Mouse (Mus musculus) cerebellum, adult 8-10 months (tissue): ENCODE measurements around the gene Scarf1.
"Not testable (repeated sequence)": the region's sequence is repeated elsewhere in the genome, so short reads cannot be mapped to it uniquely, and the experiment has no call there.

ENCODE experiments used
- DNase-seq: peaks from one replicate; pipeline ENCODE4 v3.0.0; 2022

Gene Scarf1

GRCm38 (mm10) chr11:75538184-75538969, 25.0 kb downstream of the Scarf1 start:
- no peak for DNase-seq

DNA sequence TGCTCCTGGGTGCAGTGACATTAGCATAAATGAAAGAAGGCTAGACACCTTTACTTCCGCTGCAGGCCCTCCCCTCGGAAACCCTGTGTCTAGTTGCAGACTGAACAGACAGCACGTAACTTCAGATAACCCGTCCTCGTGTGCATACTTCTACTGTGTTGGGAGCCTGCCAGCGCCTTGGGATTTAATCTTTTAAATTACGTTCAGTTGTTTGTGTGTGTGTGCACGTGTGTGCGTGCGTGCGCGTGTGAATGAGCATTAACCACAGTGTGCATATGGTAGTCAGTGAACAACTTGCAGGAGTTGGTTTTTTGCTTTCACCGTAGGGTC, 25.6 kb downstream of the Scarf1 start:
- DNase-seq: no peak

DNA sequence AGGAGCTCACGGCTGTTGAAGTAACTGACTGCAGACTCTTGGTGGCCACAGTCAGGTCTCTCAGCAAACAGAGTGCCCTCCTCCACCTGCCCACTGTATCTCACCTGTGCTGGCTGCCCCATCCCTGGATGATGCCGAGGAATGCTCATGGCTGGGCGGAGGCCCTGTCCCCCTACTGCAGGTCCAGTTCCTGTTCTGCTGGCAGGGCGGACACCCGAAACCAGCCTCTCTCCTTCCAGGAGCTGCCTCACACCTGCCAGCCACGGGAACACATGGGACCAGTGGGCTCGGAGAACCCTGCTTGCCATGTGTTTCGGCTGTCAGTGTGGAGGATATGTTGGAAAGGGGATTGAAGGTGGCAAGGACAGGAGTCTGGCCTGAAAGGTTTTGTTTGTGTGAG, 26.9 kb downstream of the Scarf1 start:
- no peak for DNase-seq

DNA sequence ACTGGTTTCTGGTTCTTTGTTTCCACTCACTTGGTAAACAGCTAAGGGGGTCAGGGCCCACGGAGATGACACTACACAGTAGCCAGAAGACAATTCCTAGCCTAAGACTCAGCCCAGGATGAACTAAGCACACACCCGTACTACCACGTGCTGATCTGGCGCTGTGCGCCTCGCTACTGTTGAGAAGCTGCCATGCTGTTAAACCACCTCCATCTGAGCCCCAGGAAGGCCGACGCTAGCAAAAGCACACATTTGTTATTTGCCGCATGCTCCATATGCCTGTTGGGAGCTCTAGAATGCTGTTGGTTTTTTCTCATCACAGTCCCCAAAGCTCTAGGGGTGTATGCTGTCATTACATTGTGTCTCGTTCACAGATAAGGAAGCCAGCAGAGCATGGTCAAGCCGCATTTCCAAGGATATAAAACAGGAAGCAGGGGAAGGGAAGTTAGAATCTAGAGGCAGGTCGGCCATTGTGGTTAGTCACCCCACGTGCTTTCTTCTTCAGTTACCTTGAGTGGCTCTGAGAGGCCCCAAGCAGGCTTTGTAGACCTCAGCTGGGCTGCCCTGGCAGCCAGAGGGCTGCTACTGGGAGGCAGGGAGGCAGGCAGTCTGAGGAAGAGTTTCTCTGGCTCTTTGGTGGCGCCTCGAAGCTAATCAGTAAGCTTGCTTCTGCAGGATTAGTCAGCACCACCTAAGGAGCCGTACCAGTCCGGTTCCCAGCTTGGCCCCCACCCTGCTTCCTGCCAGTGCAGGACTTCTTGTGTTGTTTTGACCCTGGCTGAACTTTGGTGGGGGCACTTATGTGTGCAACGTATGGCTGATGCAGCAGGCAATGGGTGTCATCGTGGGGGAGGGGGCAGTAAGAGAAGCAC, 27.6 kb downstream of the Scarf1 start:
- DNase-seq: no peak

- no peak for DNase-seq
These were observed 31.4 kb downstream of the Scarf1 start for GRCm38 (mm10) chr11:75544713-75545112.

GRCm38 (mm10) chr11:75546057-75546456, 32.7 kb downstream of the Scarf1 start:
- DNase-seq: no peak

- no peak for DNase-seq
These were observed 36.3 kb downstream of the Scarf1 start for GRCm38 (mm10) chr11:75549658-75550111.

DNA sequence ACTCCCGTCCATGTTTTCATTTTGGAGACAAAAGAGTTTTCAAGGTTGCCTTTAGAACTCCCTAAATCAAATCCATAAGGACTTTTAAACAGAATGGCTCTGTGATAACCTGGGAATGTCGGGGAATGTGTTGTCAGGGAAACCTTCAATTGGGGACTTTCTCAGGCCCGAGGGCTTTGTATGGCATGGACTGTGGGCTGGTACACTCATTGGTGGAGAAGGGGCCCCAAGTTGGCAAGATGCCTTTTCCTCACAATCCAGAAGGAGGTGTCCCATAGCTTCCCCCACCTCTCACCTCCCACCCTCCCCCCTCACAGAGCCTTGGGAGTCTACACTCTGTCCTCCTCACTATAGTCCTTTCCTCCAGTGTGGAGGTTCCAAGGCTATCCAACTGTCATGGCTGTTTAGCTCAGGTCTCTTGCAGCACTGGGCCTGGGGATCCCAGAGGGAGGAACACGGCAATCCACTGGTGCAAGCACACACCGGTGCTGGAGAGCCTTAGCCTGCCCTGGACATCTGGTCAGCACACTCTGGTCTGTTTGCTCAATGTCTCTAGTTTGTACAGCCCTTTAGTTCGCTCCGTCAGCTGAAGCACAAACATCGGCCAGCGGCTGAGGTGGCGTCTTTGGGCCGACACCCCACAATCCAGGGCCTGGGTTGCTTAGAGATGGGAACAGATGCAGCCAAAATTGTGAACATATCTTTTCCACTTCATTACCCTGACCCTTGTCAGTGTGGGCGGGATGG, 37.0 kb downstream of the Scarf1 start:
- no peak for DNase-seq

DNA sequence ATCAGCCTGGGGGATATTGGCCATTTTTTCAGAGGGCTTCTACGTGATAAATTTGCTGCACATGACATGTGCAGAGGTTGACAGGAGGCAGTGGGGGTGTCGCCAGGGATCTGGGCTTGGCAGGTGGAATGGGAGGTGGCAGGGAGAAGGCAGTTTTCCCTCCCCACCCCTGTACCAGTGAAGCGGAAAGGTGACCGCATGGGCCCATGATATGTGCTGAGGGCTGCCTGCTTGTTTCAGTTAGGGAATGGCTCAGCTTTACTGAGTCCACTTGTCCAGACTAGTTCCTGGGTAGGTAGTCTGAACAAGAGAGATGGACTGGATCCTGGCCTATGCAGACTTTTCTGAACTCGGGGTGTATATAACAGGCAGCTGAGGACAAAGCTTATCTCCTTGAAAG, 38.0 kb downstream of the Scarf1 start:
- DNase-seq: no peak

DNA sequence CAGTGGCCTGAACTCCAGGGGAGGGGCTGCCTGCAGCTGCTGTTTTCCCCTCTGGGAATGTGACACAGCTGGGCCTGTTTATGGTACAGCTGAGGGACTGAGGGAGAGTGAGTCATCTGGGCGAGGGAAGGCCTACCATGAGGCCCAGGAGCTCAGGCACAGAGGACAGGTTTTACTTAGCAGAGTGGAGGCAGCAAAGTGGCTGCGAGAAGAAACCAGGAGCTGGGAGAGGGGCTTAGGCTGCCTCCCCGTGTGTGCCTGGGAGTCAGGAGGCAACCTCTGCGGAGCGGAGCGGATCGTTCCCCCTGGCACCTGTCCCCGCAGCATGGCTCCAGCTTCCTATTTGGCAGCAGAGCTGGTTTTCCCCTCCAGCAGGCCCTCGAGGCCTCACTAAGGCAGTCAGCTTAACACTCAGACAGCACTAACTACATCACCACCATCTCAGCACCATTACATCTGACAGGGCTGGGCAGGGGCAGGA, 38.7 kb downstream of the Scarf1 start:
- peak; percentile 79 for DNase-seq

- DNase-seq: no peak
These were observed 39.7 kb downstream of the Scarf1 start for GRCm38 (mm10) chr11:75552906-75553482.

DNA sequence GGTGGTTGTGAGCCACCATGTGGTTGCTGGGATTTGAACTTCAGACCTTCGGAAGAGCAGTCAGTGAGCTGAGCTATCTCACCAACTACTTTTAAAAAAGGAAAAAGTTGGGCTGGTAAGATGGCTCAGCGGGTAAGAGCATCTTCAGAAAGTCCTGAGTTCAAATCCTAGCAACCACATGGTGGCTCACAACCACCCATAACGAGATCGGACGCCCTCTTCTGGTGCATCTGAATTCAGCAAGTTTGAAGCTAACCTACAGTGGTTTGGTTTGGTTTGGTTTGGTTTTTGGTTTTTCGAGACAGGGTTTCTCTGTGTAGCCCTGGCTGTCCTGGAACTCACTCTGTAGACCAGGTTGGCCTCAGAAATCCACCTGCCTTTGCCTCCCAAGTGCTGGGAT, 42.7 kb downstream of the Scarf1 start:
- DNase-seq: not testable (repeated sequence)

- no peak for DNase-seq
These were observed 43.8 kb downstream of the Scarf1 start for GRCm38 (mm10) chr11:75557142-75557541.

- no peak for DNase-seq
These were observed 44.8 kb downstream of the Scarf1 start for GRCm38 (mm10) chr11:75558101-75558500.

GRCm38 (mm10) chr11:75559870-75560504, 46.6 kb downstream of the Scarf1 start:
- no peak for DNase-seq

DNA sequence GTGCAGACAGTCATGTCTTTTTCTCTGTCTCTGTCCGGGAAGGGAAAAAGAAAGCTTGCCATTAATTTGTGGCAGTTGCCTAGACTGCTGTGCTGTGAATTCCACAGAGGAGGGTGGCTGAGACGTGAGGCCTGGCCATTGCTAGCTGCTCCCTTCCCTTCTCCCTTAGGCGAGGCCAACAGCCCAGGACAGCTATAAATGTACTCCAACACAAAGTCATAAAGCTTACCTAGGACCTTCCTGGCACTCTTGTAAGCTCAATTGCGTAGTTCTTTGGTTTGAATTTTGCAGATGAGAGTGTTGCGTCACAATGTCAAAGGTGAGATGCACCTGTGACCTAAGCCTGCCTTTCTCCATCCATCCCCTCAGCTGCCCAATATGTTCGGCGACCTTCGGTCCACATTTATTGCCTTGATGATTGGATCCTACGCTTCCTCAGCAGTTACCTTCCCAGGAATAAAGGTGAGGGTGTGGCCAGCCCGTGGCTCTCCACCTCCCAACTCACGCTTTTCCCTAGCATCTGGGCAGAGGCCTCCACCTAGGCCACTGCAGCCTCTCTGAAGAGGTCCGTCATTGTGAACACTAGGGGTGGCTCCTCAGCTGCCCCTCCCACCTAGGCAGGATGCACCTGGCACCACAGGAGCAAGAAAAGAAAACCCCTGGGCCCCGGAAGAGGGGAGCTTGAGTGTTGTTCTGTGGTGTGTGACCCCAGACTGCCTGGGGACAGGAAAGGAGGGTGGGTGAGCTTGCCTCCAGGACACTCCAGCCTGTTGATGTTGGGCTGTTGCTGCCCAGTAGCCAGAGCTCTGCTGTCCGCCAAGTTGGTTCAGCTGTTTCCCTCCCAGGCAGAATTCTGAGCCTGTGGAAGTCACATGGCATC, 47.4 kb downstream of the Scarf1 start:
- no peak for DNase-seq

- DNase-seq: no peak
These were observed 48.1 kb downstream of the Scarf1 start for GRCm38 (mm10) chr11:75561410-75561791.

- DNase-seq: peak; percentile 74
These were observed 49.5 kb downstream of the Scarf1 start for GRCm38 (mm10) chr11:75562840-75563239.

DNA sequence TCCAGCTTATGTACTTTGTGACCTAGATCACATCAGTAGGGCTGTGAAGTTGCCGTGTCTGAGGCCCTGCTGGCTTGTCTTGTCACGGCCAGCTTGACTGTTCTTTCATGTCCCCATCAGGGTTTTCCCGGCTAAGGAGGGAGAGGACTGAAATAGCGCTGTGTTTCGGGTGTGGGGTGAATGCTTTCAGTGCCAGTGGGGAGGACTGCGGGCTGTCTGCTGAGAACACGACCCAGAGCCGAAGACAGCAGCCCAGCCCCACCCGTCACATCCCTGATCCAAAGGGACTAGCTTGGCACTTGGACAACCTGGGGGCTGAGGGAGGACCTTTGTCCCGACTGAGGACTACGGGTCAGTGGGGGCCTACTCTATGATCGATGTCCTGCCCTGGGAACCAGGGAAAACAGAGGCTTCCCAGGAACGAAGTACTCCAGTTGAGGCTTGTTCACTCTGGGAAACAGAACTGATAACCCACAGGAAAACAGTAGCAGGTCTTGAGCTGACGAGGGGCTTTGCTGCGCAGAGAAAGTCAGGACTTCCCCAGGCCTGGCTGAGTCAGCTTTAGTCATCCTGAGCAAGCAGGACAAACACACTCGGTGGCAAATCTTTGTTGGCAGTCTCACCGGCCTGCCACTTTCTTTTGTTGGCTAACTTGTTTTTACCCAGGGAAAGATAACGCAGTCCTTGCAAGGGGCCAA, 50.7 kb downstream of the Scarf1 start:
- DNase-seq: no peak

DNA sequence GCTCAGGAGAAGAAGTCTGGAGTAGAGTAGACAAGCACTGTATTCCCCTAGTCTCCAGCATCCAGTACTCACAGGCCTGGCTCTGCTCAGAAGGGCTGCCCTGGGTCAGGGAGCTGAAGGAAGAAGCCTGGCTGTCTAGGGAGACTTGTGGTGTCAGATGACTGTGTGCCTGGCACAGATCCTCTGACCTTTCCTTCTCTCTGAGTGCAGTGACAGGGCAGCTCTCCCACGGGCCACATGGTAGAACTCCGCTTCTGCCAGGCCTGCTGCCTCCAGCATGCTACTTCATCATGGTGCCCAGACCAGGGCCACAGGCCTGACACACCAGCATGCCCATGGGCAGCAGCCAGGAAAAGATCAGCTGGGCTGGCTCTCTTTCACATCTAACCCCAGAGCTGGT, 52.5 kb downstream of the Scarf1 start:
- DNase-seq: peak; percentile 76
